Mouse (Mus musculus): ENCODE measurements around the gene Nup160. TPM values are rescaled to one million over a fixed set of nuclear protein-coding genes. Genes with fewer than 3 reads are reported as not detected.

Gene Nup160
- 9.6 TPM for polyA plus RNA-seq (2014; fragmentation: Illumina TruSeq; extraction: RNeasy Lipid Tissue Mini Kit (QIAGEN cat#74804); ENCODE audit: low read depth, low replicate concordance)

GRCm38 (mm10) chr2:90677007-90677406 lies at the start of gene Nup160:
Gene Nup160, plus strand, starts transcription at chr2:90677215.

GRCm38 (mm10) chr2:90745053-90745678 lies 68.2 kb downstream of the Nup160 start, which contains the start of gene Fnbp4:
Gene Fnbp4, plus strand, starts transcription at chr2:90745370.

GRCm38 (mm10) chr2:90782458-90782857 lies 105.4 kb downstream of the Nup160 start, which contains the start of gene Agbl2:
Gene Agbl2, plus strand, starts transcription at chr2:90782727.

Other genes with a start within 250 kb of the Nup160 start
- 18.5 TPM for gene Ptprj, start 96.6 kb upstream of the Nup160 start, polyA plus RNA-seq (2014; fragmentation: Illumina TruSeq; extraction: RNeasy Lipid Tissue Mini Kit (QIAGEN cat#74804); ENCODE audit: low read depth, low replicate concordance)
- gene Fnbp4, start 68.2 kb downstream of the Nup160 start, polyA plus RNA-seq (2014; fragmentation: Illumina TruSeq; extraction: RNeasy Lipid Tissue Mini Kit (QIAGEN cat#74804); ENCODE audit: low read depth, low replicate concordance), result 58.7 TPM
- 2.7 TPM for gene Agbl2, start 105.5 kb downstream of the Nup160 start, polyA plus RNA-seq (2014; fragmentation: Illumina TruSeq; extraction: RNeasy Lipid Tissue Mini Kit (QIAGEN cat#74804); ENCODE audit: low read depth, low replicate concordance)
- 140 TPM for gene Mtch2, start 169.9 kb downstream of the Nup160 start, polyA plus RNA-seq (2014; fragmentation: Illumina TruSeq; extraction: RNeasy Lipid Tissue Mini Kit (QIAGEN cat#74804); ENCODE audit: low read depth, low replicate concordance)
- 8.5 TPM for gene C1qtnf4, start 208.6 kb downstream of the Nup160 start, polyA plus RNA-seq (2014; fragmentation: Illumina TruSeq; extraction: RNeasy Lipid Tissue Mini Kit (QIAGEN cat#74804); ENCODE audit: low read depth, low replicate concordance)
- gene Kbtbd4, start 227.5 kb downstream of the Nup160 start, polyA plus RNA-seq (2014; fragmentation: Illumina TruSeq; extraction: RNeasy Lipid Tissue Mini Kit (QIAGEN cat#74804); ENCODE audit: low read depth, low replicate concordance), result 15.2 TPM
- gene Ndufs3, start 227.6 kb downstream of the Nup160 start, polyA plus RNA-seq (2014; fragmentation: Illumina TruSeq; extraction: RNeasy Lipid Tissue Mini Kit (QIAGEN cat#74804); ENCODE audit: low read depth, low replicate concordance), result 156 TPM